In genomic region chr3:142490465-142490864, GRCm38 (mm10) we compare ENCODE assay signal across 9 mouse cellular contexts. TPM values are rescaled to one million over a fixed set of nuclear protein-coding genes. Genes with fewer than 3 reads are reported as not detected.
DNase-seq lines count a peak whose midpoint lies in the region; ATAC-seq and TF ChIP-seq lines count a peak whose summit lies in the region.
"Had no signal": no experiment of that assay in that cellular context is flagged by ENCODE, and none has a peak within 500 bp of the region (broad histone marks: within the 10 kb centered on the region; RNA-seq: fewer than 3 reads in every experiment).

No protein-coding gene starts in this region.

- 77% methylated on average over 1 of the region's 1 CpGs for WGBS in kidney, embryonic 14.5 days
- 59% methylated on average over 1 of the region's 1 CpGs for WGBS in limb, embryonic 14.5 days
- WGBS in neural tube, embryonic 11.5 days, result 83% methylated on average over 1 of the region's 1 CpGs

- peak; percentile 62; the same call in 1 of the 2 replicates for TF ChIP-seq CTCF in testis, adult 2 months (IDR thresholded peaks at IDR 0.05; ENCODE audit: control insufficient read depth, insufficient read depth, insufficient replicate concordance, low read depth, low read length)

- DNase-seq in A20 (ENCODE audit: low read depth, low spot score) (peak; percentile 76), R1 (ENCODE audit: low read depth, low spot score) (peak; percentile 78)
- DNase-seq in cerebellum, postnatal 25 days, result peak; percentile 71 to 87
- peak; percentile 80 for DNase-seq in gastrocnemius, adult 18-20 months (ENCODE audit: low spot score)
- peak; percentile 80 for DNase-seq in limb, embryonic 14.5 days (ENCODE audit: low spot score)
- DNase-seq in neural tube, embryonic 11.5 days (ENCODE audit: low spot score), result peak; percentile 73

- H3K9me3 ChIP-seq in kidney, embryonic 14.5 days (ENCODE audit: control insufficient read depth, low read length), result no peaks in the 10 kb centered on the region
- H3K9me3 ChIP-seq in limb, embryonic 14.5 days (ENCODE audit: control insufficient read depth, low read length), result no peaks in the 10 kb centered on the region
- H3K9me3 ChIP-seq in neural tube, embryonic 11.5 days (ENCODE audit: control insufficient read depth, low read length), result no peaks in the 10 kb centered on the region
- H3K9me3 ChIP-seq: embryonic facial prominence, embryonic 13.5 days had no signal

- H3K27ac ChIP-seq in kidney, embryonic 14.5 days (ENCODE audit: low read depth, low read length), result no peak overlapping the region
- no peak overlapping the region for H3K27ac ChIP-seq in limb, embryonic 14.5 days (replicated peaks; ENCODE audit: low read depth, low read length)
- no peak overlapping the region for H3K27ac ChIP-seq in neural tube, embryonic 11.5 days (ENCODE audit: low read depth, low read length)
- H3K27ac ChIP-seq in testis, adult 2 months (ENCODE audit: control insufficient read depth, insufficient read depth, low read depth, low read length), result no peak overlapping the region
- H3K27ac ChIP-seq: embryonic facial prominence, embryonic 13.5 days had no signal

- no peaks in the 10 kb centered on the region for H3K4me1 ChIP-seq in kidney, embryonic 14.5 days (ENCODE audit: control insufficient read depth, insufficient read depth, low read length)
- no peaks in the 10 kb centered on the region for H3K4me1 ChIP-seq in limb, embryonic 14.5 days (ENCODE audit: control insufficient read depth, insufficient read depth, low read length)
- no peaks in the 10 kb centered on the region for H3K4me1 ChIP-seq in neural tube, embryonic 11.5 days (ENCODE audit: control insufficient read depth, insufficient read depth, low read length)
- no peaks in the 10 kb centered on the region for H3K4me1 ChIP-seq in testis, adult 2 months (ENCODE audit: control insufficient read depth, insufficient read depth, low read length)
- H3K4me1 ChIP-seq: embryonic facial prominence, embryonic 13.5 days had no signal

- no peaks in the 10 kb centered on the region for H3K27me3 ChIP-seq in kidney, embryonic 14.5 days (ENCODE audit: control insufficient read depth, insufficient read depth, low read length)
- no peaks in the 10 kb centered on the region for H3K27me3 ChIP-seq in limb, embryonic 14.5 days (ENCODE audit: control insufficient read depth, insufficient read depth, low read length)
- H3K27me3 ChIP-seq in neural tube, embryonic 11.5 days (ENCODE audit: control insufficient read depth, insufficient read depth, low read length), result no peaks in the 10 kb centered on the region
- no peaks in the 10 kb centered on the region for H3K27me3 ChIP-seq in testis, adult 2 months (ENCODE audit: control insufficient read depth, insufficient read depth, low read length)
- H3K27me3 ChIP-seq: embryonic facial prominence, embryonic 13.5 days had no signal

- no peak overlapping the region for H3K4me2 ChIP-seq in kidney, embryonic 14.5 days (replicated peaks; ENCODE audit: low read depth, low read length)
- H3K4me2 ChIP-seq in limb, embryonic 14.5 days (replicated peaks; ENCODE audit: low read depth, low read length, severe bottlenecking), result no peak overlapping the region
- H3K4me2 ChIP-seq in neural tube, embryonic 11.5 days (ENCODE audit: low read depth), result no peak overlapping the region
- H3K4me2 ChIP-seq: embryonic facial prominence, embryonic 13.5 days had no signal

- no peak overlapping the region for H3K4me3 ChIP-seq in kidney, embryonic 14.5 days (ENCODE audit: low read length)
- H3K4me3 ChIP-seq in limb, embryonic 14.5 days (replicated peaks; ENCODE audit: low read length), result no peak overlapping the region
- no peak overlapping the region for H3K4me3 ChIP-seq in neural tube, embryonic 11.5 days (ENCODE audit: low read depth, low read length)
- H3K4me3 ChIP-seq in testis, adult 2 months (ENCODE audit: control insufficient read depth, low read depth, low read length), result no peak overlapping the region
- H3K4me3 ChIP-seq: embryonic facial prominence, embryonic 13.5 days had no signal

- TF ChIP-seq POLR2A in limb, embryonic 14.5 days (IDR thresholded peaks at IDR 0.05; ENCODE audit: borderline replicate concordance, extremely low read depth, insufficient read depth, insufficient read length), result no peak
- TF ChIP-seq POLR2A in testis, adult 2 months (IDR thresholded peaks at IDR 0.05; ENCODE audit: control insufficient read depth, low read depth, low read length), result no peak

- no peak overlapping the region for H3K9ac ChIP-seq in kidney, embryonic 14.5 days (ENCODE audit: low read depth, low read length)
- no peak overlapping the region for H3K9ac ChIP-seq in limb, embryonic 14.5 days (ENCODE audit: low read depth, low read length, severe bottlenecking)
- no peak overlapping the region for H3K9ac ChIP-seq in neural tube, embryonic 11.5 days (ENCODE audit: low read length)
- H3K9ac ChIP-seq: embryonic facial prominence, embryonic 13.5 days had no signal

- peak; percentile 72; the same call in 1 of the 2 replicates for ATAC-seq in kidney, embryonic 14.5 days (ENCODE audit: low FRiP score, low TSS enrichment)
- ATAC-seq in limb, embryonic 14.5 days (ENCODE audit: low FRiP score, low read depth), result peak; percentile 74
- peak; percentile 75 for ATAC-seq in neural tube, embryonic 11.5 days (ENCODE audit: insufficient read depth, low FRiP score, low TSS enrichment)

- H3K36me3 ChIP-seq in kidney, embryonic 14.5 days (ENCODE audit: control insufficient read depth, insufficient read depth, low read length), result no peaks in the 10 kb centered on the region
- no peaks in the 10 kb centered on the region for H3K36me3 ChIP-seq in limb, embryonic 14.5 days (ENCODE audit: control insufficient read depth, insufficient read depth, low read length)
- no peaks in the 10 kb centered on the region for H3K36me3 ChIP-seq in neural tube, embryonic 11.5 days (ENCODE audit: control insufficient read depth, insufficient read depth, low read length)
- no peaks in the 10 kb centered on the region for H3K36me3 ChIP-seq in testis, adult 2 months (ENCODE audit: control insufficient read depth, insufficient read depth, low read length)
- H3K36me3 ChIP-seq: embryonic facial prominence, embryonic 13.5 days had no signal

RNA-seq across cellular contexts. Expression of gene Gbp5, which starts 3.3 kb away (rescaled TPM):
- total RNA-seq in gastrocnemius, adult 18-20 months (2021), result 1 to 10 TPM in 1 of 2 experiments, under 1 TPM in 1; 0.98 to 3.9 TPM
- not detected in 2 replicates for polyA plus RNA-seq in kidney, embryonic 14.5 days (2014; fragmentation: Nextera tagmentation; extraction: Ambion mirVana)
- polyA plus RNA-seq in limb, embryonic 14.5 days (2012; rRNA removed), result 0.14 and 0.16 TPM in 2 replicates
- polyA plus RNA-seq in limb, embryonic 14.5 days (2014; fragmentation: Nextera tagmentation; extraction: Ambion mirVana), result 0.06 and 0.11 TPM in 2 replicates
- polyA plus RNA-seq in neural tube, embryonic 11.5 days (2014; fragmentation: Nextera tagmentation; extraction: Ambion mirVana), result 0.07 and 0.08 TPM in 2 replicates
- polyA plus RNA-seq in testis, adult 2 months (2012; rRNA removed), result 0.57 and 0.84 TPM in 2 replicates

RNA-seq across cellular contexts. Expression of gene Gbp7, which starts 39.7 kb away (rescaled TPM):
- total RNA-seq in gastrocnemius, adult 18-20 months (2021), result 1 to 10 TPM; 2.8 to 6.9 TPM
- 1.1 and 2.5 TPM in 2 replicates for polyA plus RNA-seq in kidney, embryonic 14.5 days (2014; fragmentation: Nextera tagmentation; extraction: Ambion mirVana)
- 0.82 TPM in 2 replicates for polyA plus RNA-seq in limb, embryonic 14.5 days (2012; rRNA removed)
- polyA plus RNA-seq in limb, embryonic 14.5 days (2014; fragmentation: Nextera tagmentation; extraction: Ambion mirVana), result 2.3 and 3.4 TPM in 2 replicates
- polyA plus RNA-seq in neural tube, embryonic 11.5 days (2014; fragmentation: Nextera tagmentation; extraction: Ambion mirVana), result 0.64 and 1.1 TPM in 2 replicates
- polyA plus RNA-seq in testis, adult 2 months (2012; rRNA removed), result 0.22 and 0.25 TPM in 2 replicates
